Mouse (Mus musculus) kidney, adult 9 months (tissue): ENCODE results near the gene Rccd1.
"Not testable (repeated sequence)": the region's sequence is repeated elsewhere in the genome, so short reads cannot be mapped to it uniquely, and the experiment has no call there.

ENCODE experiments used
- DNase-seq: peaks from one replicate; pipeline ENCODE4 v3.0.0; 2022

The Rccd1 gene

GRCm38 (mm10) chr7:80343270-80344018, 19.2 kb upstream of the Rccd1 start:
- no peak for DNase-seq

- peak; percentile 95 for DNase-seq
Measured at GRCm38 (mm10) chr7:80342858-80343257, 18.6 kb upstream of the Rccd1 start, which contains the start of gene Hddc3. Hddc3 (plus strand) TSS chr7:80343104.

- DNase-seq = no peak
Measured at GRCm38 (mm10) chr7:80341793-80342192, 17.5 kb upstream of the Rccd1 start.

- peak; percentile 79 for DNase-seq
Measured at GRCm38 (mm10) chr7:80340793-80341192, 16.5 kb upstream of the Rccd1 start, which contains the start of gene Unc45a. Unc45a (minus strand) TSS chr7:80341005.

- DNase-seq = peak; percentile 99
Measured at GRCm38 (mm10) chr7:80339793-80340628, 15.8 kb upstream of the Rccd1 start.

- DNase-seq = no peak
Measured at GRCm38 (mm10) chr7:80339371-80339770, 15.1 kb upstream of the Rccd1 start.

GRCm38 (mm10) chr7:80336932-80337331, 12.7 kb upstream of the Rccd1 start:
- no peak for DNase-seq

GRCm38 (mm10) chr7:80334848-80335247, 10.6 kb upstream of the Rccd1 start:
- no peak for DNase-seq

GRCm38 (mm10) chr7:80331433-80331832, 7.2 kb upstream of the Rccd1 start:
- DNase-seq = no peak

- no peak for DNase-seq
Measured at GRCm38 (mm10) chr7:80330278-80330677, 6.0 kb upstream of the Rccd1 start.

- DNase-seq = no peak
Measured at GRCm38 (mm10) chr7:80326076-80326475, 1.8 kb upstream of the Rccd1 start.

- DNase-seq = no peak
Measured at GRCm38 (mm10) chr7:80325292-80325868, 1.1 kb upstream of the Rccd1 start.

GRCm38 (mm10) chr7:80324816-80325119, 514 bp upstream of the Rccd1 start:
- DNase-seq = not testable (repeated sequence)

- DNase-seq = no peak
Measured at GRCm38 (mm10) chr7:80323336-80323735, 918 bp downstream of the Rccd1 start.

- DNase-seq = no peak
Measured at GRCm38 (mm10) chr7:80319846-80320496, 4.3 kb downstream of the Rccd1 start.

- no peak for DNase-seq
Measured at GRCm38 (mm10) chr7:80318670-80319069, 5.6 kb downstream of the Rccd1 start.

- no peak for DNase-seq
Measured at GRCm38 (mm10) chr7:80317439-80318115, 6.7 kb downstream of the Rccd1 start.

GRCm38 (mm10) chr7:80315733-80316132, 8.5 kb downstream of the Rccd1 start:
- no peak for DNase-seq

- no peak for DNase-seq
Measured at GRCm38 (mm10) chr7:80310771-80311170, 13.5 kb downstream of the Rccd1 start.

- DNase-seq = no peak
Measured at GRCm38 (mm10) chr7:80307766-80308165, 16.5 kb downstream of the Rccd1 start.

GRCm38 (mm10) chr7:80301522-80301921, 22.7 kb downstream of the Rccd1 start:
- DNase-seq = no peak

- no peak for DNase-seq
Measured at GRCm38 (mm10) chr7:80299568-80299967, 24.7 kb downstream of the Rccd1 start.

- no peak for DNase-seq
Measured at GRCm38 (mm10) chr7:80298754-80299153, 25.5 kb downstream of the Rccd1 start.
